Mouse (Mus musculus): ENCODE measurements at regions not wholly inside any gene's neighbourhood (a gene's known extent, or its start where the extent isn't known, plus 50 kb on each side); places are given as distances from the start of the nearest gene placed in this dataset.

GRCm38 (mm10) chr13:39350668-39351067 lies 390.0 kb upstream of the Slc35b3 start:
- DNase-seq, result no peak

GRCm38 (mm10) chr13:39347761-39348160 lies 387.1 kb upstream of the Slc35b3 start:
- DNase-seq, result no peak

- no peak for DNase-seq
These were observed 374.2 kb upstream of the Slc35b3 start for GRCm38 (mm10) chr13:39334874-39335273.

GRCm38 (mm10) chr13:39329794-39330193 lies 369.1 kb upstream of the Slc35b3 start:
- DNase-seq, result no peak

DNA sequence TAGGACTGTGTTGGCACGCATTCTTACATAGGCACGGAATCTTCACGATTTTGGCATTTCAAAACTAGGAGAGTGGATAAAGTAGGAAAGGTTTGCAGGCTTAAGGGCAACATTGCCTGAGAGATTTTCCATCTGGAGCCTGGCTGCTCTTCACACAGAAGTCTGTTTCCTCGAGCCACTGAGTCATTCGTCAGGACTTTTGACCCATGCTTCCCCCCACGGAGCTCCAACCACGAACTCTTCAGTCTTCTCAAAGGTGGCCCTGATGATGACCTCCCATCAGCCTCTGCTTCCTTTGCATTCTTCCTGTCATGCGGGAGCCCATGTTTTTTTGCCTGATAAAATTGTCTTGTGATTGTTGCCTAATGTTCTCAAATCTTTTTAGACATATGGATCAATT lies 365.5 kb upstream of the Slc35b3 start:
- DNase-seq, result no peak

DNA sequence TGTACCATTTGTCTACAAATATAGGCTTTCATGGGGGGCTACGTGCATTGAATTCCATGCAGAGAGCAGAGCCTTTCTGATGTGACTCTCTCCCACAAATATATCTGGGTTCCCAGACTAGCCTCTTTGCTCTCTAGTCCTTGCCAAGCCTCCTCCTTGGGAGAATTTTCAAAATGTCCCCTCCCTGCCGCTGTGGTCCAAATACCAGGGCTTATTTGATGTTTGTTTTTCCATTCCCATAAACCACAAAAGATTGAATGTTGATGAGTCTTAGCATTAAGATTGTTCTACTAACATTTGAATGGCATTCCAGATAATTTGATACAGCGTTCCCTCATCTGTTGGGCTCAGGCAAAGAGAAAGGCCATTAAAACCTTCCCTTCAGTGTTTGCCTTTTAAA lies 360.4 kb upstream of the Slc35b3 start:
- no peak for DNase-seq

- no peak for DNase-seq
These were observed 349.1 kb upstream of the Slc35b3 start for GRCm38 (mm10) chr13:39309758-39310157.

DNA sequence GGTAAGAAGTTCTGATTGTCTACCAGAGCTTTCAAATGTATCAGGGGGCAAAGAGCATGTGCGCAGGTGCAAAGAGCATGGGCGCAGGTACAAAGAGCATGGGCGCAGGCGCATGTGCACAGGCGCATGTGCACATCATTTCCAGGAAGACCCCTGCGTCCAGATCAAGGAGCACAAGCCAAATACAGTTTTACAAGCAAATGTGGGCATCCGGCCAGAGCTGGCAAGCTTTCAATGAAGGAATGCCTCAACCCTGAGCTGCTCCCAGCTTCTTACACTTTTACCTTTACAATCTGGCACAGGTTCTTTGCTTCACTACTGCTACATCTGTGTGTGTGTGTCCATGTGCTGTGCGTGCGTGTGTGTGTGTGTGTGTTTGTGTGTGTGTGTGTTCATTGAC lies 347.2 kb upstream of the Slc35b3 start:
- DNase-seq, result no peak

DNA sequence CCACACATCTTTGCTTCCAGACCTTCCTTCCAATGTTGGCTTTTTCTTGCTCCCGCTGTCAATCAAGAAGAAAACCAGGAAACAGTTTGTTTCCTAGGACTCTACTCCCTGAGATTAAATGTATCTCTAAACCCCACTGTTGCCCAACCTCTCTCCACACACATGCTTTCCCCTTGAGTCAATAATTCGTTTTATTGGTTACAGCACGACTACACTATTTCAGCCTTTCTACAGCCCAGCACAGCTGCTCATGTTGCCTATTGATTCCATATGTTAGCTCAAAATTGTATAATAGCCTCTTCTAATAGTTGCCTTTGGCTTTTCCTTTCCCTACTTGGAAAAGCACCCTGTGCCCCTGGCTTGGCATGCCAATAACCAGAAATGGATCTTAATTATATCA lies 346.2 kb upstream of the Slc35b3 start:
- no peak for DNase-seq

GRCm38 (mm10) chr13:39297129-39297528 lies 336.5 kb upstream of the Slc35b3 start:
- no peak for DNase-seq

DNA sequence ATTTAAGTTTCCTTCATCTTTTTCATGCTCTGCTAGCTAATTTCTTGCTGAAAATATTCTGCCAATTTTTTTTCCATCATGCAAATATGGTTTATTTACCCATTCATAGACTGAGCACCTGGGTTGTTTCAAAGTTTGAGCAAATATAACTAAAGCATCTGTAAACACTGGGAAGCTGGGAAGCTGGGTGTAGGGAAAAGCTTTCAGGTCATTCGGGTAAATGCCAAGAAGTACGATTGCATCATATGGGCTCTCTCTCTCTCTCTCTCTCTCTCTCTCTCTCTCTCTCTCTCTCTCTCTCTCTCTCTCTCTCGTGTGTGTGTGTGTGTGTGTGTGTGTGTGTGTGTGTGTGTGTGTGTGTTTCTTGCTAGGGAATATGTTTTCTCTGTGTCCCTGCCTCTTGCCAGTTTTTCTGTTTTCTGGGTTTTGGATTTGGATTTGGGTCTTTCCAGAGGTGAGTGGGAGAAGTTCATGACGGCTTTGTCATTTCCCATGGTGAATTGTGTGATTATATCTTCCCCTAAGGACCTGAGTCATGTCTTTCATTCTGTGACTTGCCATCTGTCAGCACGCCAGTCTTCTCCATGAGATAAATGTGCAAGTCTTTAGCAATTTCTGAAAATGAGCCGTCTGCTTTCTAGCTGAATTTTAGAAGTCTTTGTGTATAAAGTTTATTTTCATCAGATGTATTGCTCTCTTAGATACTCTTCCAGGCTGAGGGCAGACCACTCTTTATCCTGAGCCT lies 329.7 kb upstream of the Slc35b3 start:
- no peak for DNase-seq

DNA sequence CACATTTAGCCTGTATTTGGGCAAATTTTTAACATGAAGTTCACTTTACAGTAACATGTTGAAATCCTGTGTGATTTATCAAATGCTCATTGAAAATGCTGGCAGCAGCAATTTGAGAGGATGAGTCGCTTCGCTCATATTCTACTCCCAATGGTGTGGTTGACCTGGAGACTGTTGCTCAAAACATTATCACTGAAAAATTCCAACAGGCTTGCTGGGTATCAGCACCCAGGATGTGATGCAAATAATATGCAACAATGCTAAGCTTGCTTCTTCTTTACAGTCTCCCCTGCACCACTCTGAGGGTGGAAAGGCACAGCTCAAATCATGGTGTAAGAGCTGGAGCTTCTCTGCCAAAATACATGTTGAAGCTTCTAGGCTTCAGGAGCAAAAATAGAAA lies 321.6 kb upstream of the Slc35b3 start:
- DNase-seq, result no peak

GRCm38 (mm10) chr13:39278101-39278500 lies 317.4 kb upstream of the Slc35b3 start:
- no peak for DNase-seq

GRCm38 (mm10) chr13:39266024-39266423 lies 305.3 kb upstream of the Slc35b3 start:
- DNase-seq, result no peak

GRCm38 (mm10) chr13:39256708-39257107 lies 296.0 kb upstream of the Slc35b3 start:
- no peak for DNase-seq

- no peak for DNase-seq
These were observed 294.7 kb upstream of the Slc35b3 start for GRCm38 (mm10) chr13:39255338-39255737.

DNA sequence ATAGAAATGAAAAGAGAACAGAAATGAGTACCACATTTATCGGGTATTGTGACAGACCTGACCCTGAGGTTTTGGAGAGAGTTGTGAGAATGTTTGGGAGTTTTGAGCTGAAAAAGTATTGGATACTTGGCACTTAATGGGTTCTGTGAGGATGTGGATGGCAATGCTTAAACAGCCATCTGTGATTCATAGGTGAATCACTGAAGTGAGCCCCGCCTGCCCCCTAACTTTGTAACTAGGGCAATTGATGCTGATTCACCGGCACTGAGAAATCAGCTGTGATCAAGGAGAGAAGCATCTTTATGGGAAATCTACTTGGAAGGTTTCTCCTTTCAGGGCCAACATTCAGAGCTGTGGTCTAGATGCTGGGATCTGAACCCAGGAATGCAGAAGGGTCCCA lies 291.9 kb upstream of the Slc35b3 start:
- no peak for DNase-seq

DNA sequence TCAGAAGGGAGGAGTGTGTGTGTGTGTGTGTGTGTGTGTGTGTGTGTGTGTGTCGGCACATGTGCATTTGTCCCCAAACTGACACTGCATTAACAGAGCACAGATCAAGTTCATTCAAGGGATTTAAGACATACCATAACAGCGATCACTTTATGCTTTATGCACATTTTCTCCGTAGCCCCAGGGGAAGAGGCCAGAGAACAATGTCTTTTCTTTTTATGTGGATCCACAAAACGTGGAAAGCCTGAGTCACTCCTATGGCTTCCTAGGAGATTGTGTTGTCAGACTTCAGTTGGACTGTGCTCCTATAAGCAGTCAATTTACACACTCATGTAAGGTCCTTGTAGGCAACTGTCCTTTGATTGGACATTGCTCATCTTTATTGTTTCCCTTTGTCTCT lies 289.4 kb upstream of the Slc35b3 start:
- DNase-seq, result no peak

DNA sequence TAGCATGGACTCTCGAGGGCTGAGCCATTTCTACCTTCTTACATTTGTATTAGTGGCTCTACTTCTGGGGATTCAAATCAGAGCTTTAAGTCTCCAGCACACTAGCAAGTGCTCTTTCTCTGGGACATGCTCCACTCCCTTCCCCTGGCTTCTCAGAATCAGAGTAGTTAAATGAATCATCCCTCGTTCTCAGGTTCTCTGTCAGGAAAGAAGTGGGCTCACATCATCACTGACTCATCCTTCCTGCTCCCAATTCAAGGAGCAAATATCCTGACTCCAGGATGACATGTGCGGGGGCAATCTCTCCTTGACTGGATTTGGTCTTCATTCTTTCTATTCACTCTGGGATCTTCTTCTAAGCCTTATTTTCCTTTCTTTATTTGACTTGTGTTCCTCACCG lies 266.2 kb upstream of the Slc35b3 start:
- no peak for DNase-seq

DNA sequence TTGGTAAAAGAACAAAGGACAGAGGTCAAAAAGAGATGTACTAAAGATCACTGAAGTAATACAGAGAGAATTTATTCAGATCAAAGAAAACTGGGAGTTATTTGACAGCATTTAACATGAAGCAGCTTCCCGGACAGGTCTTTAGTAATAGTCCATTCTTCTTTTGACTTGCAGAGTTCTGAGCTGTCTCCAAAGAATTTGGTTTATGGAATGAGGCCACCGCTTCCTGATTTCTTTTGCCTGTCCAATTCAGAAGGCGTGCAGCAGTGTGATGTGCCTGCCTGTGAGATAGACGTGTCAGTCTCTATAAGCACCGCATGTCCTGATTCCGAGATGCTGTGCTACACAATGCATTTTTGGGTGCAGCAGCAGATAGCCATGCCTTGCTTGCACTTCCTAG lies 265.0 kb upstream of the Slc35b3 start:
- no peak for DNase-seq

DNA sequence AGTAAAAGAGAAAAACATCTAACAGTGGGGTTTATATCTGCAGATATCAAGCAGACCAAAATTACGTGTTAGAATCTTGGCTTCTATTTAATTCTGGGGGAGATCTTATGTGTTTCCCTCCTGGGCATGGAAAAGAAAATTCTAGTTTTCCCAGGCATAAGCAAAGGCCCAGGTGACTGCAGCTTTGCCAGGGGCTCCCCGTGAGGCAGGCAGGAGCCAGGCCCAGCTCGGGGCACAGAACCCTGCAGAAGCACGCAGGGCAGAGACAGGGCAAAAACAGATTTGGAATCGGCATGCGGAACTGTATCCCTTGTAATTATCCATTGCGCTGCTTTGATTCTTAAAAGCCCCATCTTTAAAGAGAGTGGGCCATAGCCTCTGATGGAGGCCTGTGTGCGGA lies 250.4 kb upstream of the Slc35b3 start:
- DNase-seq, result no peak

- DNase-seq, result no peak
These were observed 223.1 kb upstream of the Slc35b3 start for GRCm38 (mm10) chr13:39183715-39184179.

DNA sequence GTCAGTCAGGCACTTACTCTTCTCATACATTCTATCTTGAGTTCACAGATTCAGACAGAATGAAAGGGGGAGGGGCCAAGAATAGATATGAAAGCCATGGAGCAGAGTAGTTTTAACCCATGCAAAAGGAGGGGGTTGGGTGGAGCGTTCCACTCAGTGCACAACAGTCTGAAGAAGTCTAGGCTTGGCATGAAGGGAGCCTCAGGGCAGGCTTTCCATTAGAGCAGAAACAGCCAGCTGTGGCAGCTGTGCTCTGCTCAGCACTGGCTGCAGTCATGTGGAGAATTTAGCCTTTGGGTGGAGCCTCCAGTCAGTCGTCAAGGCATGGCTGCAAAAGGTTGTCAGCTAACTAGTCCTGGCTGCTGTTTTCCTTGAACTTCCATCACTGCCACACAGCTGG lies 201.3 kb upstream of the Slc35b3 start:
- no peak for DNase-seq

DNA sequence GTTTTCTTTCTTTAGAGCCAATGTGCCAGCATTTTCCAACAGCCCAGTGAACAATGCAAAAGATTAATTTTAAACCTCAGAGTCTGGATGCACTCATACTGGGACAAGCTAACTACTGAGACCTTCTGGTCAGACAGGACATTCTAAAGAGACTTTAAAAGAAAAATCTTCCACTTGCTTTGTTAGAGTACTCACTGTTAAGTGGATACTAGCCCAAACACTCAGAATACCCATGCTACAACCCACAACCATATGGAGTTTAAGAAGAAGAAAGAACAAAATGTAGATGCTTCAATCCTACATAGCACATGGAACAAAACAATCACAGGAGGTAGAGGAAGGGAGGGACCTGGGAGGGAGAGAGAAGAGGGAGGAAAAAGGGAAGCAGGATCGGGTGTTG lies 167.3 kb upstream of the Slc35b3 start:
- no peak for DNase-seq

DNA sequence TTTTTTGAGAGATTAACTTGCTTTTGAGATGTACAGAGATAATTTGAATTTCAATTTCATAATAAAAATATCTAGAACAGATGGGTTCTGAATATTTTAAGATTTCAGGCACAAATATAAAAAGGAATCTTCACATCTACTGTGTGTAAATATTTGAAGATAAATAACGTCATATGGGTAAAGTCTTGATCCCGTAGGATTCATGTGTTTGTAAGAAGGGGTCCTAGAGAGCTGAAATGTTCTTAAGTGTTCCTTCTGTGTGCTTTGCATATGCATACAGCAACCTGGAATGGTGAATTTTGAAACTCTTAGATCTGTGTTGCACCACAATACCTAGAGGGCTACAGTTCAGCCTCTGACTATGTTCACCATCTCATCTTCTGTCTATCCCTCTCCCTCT lies 131.4 kb upstream of the Slc35b3 start:
- no peak for DNase-seq

Data from thymus, adult 18-20 months (tissue).